Mouse (Mus musculus): ENCODE results near the gene Ruvbl2. TPM values are rescaled to one million over a fixed set of nuclear protein-coding genes. Genes with fewer than 3 reads are reported as not detected.
A peak's percentile ranks its signal among the peaks of the same experiment; 100 is the strongest.
"Not testable (repeated sequence)": the region's sequence is repeated elsewhere in the genome, so short reads cannot be mapped to it uniquely, and the experiment has no call there.

The Ruvbl2 gene
- total RNA-seq (2017) = 149 and 177 TPM in 2 replicates

GRCm38 (mm10) chr7:45437521-45438276, at the start of gene Ruvbl2:
Gene Ruvbl2, minus strand, starts transcription at chr7:45438096.
- no peak for ATAC-seq (replicated peaks; ENCODE audit: low read depth, poor library complexity, severe bottlenecking)

DNA sequence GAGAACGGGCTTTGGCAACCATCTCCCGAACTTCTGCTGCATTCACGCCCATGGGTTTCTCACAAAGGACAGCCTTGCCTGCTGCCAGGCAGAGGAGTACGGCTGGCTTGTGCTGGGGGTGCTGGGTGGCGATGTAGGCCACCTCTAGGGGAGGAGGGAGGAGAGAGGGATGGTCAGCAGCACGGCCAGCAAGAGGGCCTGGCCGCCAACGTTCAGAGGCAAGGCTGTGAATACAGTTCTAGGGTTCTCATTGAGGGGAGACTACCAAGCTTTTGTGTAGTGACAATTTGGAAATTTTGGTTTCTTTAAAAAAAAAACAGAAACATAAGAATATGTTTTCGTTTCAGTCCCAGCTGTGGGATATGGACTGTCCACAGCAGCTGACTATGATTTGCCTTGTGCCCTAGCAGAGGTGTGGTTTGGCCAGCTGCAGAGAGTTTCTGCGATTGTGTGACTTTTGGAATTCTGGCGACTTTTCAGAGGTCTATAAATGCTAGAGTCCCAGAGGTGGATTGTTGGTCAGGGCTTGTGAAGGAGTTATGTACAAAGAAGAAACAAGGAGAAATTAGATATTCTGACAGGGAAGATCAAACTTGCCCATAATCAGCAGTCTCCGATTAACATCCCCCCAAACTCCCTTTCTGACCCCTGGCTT, 49.0 kb upstream of the Ruvbl2 start, which contains the start of gene Gm45808:
TSS of gene Gm45808 (minus strand) at position 51 of the 655 bp plus-strand sequence.
- no peak for ATAC-seq (replicated peaks; ENCODE audit: low read depth, poor library complexity, severe bottlenecking)

DNA sequence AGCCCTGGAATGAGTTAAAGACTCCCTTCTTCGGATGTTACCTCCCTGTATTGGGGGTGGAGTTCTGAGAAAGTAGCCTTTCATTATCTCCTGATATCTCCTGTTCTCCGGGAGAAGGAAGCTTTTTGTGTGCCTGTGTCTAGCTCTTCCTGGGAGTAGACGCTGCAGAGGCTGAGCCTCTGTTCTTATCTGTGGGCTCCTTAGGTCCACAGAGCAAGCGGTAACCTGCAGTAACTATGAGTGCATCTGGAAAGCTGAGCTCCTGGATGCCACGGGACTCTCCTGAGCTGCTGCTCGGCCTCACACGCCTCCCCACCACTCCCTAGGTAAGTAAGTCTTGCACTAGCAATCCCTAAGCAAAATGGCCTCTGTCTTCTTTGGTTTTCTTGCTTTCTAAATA, 48.3 kb upstream of the Ruvbl2 start:
- ATAC-seq (replicated peaks; ENCODE audit: low read depth, poor library complexity, severe bottlenecking) = no peak

- not testable (repeated sequence) for ATAC-seq (replicated peaks; ENCODE audit: low read depth, poor library complexity, severe bottlenecking)
Observed at GRCm38 (mm10) chr7:45484985-45485384, 47.1 kb upstream of the Ruvbl2 start.

DNA sequence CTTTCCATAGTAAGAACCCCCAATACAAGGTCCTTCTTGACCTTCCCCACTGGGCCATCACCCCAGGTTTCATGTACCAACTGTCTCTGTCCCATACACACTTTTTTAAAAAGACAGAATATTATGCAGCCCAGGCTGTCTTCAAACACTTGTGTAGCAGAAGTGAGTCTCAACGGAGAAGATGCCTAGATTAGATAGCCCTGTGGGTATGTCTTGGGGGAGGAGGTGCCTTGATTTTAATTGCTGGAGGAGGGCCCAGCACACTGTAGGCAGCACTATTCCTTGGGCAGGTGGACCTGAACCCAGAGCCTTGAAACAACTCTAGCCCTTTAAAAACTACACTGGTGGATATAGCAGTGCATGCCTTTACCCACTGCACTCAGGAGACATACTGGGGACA, 44.3 kb upstream of the Ruvbl2 start:
- no peak for ATAC-seq (replicated peaks; ENCODE audit: low read depth, poor library complexity, severe bottlenecking)

DNA sequence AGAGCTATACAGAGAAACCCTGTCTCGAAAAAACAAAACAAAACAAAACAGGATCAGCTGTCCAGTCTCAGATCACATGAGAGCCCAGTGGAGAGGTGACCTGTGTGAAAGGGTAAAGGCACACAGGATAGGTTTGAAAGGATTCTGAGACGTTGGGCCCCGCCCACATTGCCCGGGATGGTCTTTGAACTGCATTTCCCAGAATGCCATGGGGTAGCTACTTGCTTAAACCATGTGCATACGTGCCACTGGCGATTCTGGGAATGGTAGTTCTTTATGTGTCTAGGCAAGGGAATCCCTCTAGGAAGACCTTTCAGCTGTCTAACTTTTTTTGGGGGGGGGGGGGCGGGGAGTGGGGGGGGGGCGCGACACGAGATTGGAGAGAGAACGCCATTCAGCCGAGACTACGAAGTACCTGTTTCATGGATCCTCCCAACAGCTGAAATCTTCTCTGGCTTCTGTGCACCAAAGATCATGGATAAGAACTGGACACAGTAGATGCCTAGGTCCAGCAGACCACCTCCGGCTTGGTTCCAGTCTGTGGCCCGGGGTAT, 43.6 kb upstream of the Ruvbl2 start, which contains the start of gene Tulp2:
TSS of gene Tulp2 (plus strand) at position 504 of the 554 bp plus-strand sequence.
- ATAC-seq (replicated peaks; ENCODE audit: low read depth, poor library complexity, severe bottlenecking) = peak; percentile 90

DNA sequence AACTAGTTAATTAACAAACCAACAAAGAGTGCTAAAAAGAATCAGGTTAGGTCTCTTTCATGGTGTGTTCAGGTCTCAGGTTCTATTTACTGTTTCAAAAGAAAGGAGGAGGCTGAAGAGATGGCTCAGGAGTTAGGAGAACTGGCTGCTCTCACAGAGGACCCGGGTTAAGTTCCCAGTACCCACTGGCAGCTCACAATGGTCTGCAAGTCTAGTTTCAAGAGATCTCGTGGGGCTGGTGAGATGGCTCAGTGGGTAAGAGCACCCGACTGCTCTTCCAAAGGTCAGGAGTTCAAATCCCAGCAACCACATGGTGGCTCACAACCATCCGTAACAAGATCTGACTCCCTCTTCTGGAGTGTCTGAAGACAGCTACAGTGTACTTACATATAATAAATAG, 42.4 kb upstream of the Ruvbl2 start:
- not testable (repeated sequence) for ATAC-seq (replicated peaks; ENCODE audit: low read depth, poor library complexity, severe bottlenecking)

DNA sequence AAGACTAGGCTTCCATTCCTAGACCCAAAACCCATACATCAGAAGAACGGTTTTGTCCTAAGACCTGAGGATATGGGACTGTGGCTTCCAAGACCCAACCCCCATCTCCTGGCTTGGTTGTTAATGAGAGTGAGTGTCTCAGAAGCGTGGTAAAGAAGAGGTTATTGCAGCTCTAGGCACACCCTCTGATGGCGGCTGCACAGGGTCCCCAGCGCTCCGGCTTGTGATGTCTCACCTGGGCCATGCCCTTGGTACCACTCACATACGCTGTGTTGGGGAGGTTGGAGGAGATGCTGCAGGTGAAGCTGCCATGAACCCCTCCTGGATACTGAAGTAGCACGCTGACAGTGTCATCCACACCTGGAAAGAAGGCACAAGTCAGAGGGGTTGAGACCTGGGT, 40.9 kb upstream of the Ruvbl2 start:
- no peak for ATAC-seq (replicated peaks; ENCODE audit: low read depth, poor library complexity, severe bottlenecking)

DNA sequence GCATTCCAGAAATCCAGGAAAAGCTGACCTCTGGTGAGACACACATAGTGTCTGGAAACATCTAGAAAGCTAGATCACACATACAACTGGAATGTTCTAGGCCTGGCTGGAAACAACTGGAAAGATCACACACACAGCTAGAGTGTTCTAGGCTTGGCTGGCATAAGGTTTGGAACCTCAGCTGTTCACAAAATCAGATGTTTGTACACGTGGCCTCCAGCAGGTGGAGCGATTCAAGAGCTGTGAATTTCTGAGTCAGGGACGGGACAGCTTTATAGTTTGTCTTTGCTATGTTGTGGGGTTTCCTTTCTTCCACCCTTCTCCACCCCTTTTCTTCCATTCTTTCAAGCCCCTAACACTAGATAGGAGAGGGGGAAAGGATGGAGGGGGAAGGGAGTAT, 39.1 kb upstream of the Ruvbl2 start:
- peak; percentile 71; the same call in 1 of the 2 replicates for ATAC-seq (replicated peaks; ENCODE audit: low read depth, poor library complexity, severe bottlenecking)

DNA sequence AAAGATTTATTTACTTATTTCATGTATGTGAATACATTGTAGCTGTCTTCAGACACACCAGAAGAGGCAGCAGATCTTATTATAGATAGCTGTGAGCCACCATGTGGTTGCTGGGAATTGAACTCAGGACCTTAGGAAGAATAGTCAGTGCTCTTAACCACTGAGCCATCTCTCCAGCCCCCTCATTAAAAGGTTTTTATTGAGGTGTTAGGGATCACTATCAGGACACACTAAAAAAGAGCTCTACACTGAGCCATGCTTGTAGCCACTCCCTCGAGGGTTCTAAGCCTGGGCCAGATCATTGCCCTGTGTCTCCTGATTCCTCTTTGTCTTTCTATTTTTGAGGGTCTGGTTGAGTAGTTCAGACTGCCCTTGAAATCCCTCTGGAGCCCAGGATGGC, 38.6 kb upstream of the Ruvbl2 start:
- ATAC-seq (replicated peaks; ENCODE audit: low read depth, poor library complexity, severe bottlenecking) = no peak

- no peak for ATAC-seq (replicated peaks; ENCODE audit: low read depth, poor library complexity, severe bottlenecking)
Observed at GRCm38 (mm10) chr7:45475291-45475969, 37.5 kb upstream of the Ruvbl2 start.

DNA sequence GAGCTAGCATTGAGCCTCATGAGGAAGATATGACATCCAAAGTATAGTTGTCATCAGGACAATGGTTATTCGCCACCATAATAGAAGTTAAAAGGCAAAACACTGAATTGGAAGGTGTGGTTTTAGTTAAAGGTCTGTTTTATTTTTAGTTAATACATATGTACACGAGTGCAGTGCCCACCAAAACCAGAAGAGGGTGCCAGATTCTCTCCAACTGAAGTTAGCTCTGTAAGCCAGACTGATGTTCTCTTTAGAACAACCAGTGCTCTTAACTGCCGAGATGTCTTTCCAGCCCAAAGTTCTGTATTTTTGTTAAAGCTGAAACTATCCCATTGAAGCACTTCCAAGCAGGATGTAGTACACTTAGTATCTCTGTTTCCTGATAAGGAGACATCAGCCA, 33.0 kb upstream of the Ruvbl2 start:
- ATAC-seq (replicated peaks; ENCODE audit: low read depth, poor library complexity, severe bottlenecking) = peak; percentile 63

DNA sequence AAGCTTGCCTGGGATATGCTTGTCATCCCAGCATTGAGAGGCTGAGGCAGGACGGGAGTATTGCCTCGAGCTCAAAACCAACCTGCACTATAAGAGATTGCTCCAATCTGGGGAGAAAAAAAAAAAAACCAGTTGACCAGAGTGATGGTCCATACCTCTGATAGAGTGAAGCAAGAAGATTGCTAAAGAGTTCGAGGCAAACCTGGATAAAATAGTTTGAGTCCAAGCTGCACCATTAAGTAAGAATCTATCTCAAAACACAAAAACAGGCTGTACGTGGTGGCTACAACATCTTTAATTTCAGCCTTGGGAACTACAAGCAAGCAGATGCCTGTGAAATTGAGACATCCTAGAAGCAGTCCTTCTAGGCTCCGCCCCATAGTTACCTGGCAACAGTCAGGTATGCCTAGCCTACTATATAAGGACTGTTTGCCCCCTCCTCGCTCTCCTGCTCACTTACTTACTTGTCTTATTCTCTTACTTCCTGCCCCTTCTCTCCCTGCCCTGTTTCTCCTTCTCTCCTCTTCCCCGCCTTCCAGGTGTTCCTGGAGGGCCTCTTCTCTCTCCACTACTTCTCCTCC, 29.3 kb upstream of the Ruvbl2 start:
- no peak for ATAC-seq (replicated peaks; ENCODE audit: low read depth, poor library complexity, severe bottlenecking)

GRCm38 (mm10) chr7:45466283-45467089, 28.6 kb upstream of the Ruvbl2 start, which contains the start of gene Bax:
Gene Bax, minus strand, starts transcription at chr7:45466898.
- peak; percentile 82 for ATAC-seq (replicated peaks; ENCODE audit: low read depth, poor library complexity, severe bottlenecking)

DNA sequence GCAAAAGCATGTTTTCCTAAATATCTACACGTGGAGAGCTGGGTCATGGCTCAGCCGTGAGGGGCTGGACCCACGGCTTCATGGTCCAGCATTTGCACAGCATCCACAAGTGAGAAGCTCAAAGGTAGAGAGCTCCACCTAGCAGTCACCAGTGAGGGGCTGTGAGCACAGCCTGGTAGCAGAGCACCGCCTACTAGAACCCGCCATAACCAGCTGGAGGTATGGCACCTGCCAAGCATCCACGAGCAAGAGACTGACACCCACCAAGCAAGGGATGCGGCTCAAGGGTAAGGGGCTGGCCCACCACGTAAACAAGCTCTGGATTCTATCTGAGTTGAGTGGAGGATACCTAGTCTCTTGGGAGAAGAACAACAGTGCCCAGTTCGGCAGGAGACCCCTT, 27.7 kb upstream of the Ruvbl2 start:
- no peak for ATAC-seq (replicated peaks; ENCODE audit: low read depth, poor library complexity, severe bottlenecking)

- ATAC-seq (replicated peaks; ENCODE audit: low read depth, poor library complexity, severe bottlenecking) = no peak
Observed at GRCm38 (mm10) chr7:45465112-45465511, 27.2 kb upstream of the Ruvbl2 start.

- no peak for ATAC-seq (replicated peaks; ENCODE audit: low read depth, poor library complexity, severe bottlenecking)
Observed at GRCm38 (mm10) chr7:45463987-45464778, 26.3 kb upstream of the Ruvbl2 start.

DNA sequence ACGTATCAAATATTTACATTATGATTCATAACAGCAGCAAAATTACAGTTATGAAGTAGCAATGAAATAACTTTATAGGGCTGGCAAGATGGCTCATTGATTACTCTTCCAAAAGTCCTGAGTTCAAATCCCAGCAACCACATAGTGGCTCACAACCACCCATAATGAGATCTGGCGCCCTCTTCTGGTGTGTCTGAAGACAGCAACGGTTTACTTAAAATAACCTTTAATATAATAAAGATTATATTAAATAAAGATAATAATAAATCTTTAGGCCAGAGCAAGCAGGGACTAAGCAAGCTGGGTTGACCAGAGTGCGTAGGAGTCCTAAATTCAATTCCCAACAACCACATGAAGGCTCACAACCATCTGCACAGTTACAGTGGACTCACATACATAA, 25.0 kb upstream of the Ruvbl2 start:
- ATAC-seq (replicated peaks; ENCODE audit: low read depth, poor library complexity, severe bottlenecking) = not testable (repeated sequence)

DNA sequence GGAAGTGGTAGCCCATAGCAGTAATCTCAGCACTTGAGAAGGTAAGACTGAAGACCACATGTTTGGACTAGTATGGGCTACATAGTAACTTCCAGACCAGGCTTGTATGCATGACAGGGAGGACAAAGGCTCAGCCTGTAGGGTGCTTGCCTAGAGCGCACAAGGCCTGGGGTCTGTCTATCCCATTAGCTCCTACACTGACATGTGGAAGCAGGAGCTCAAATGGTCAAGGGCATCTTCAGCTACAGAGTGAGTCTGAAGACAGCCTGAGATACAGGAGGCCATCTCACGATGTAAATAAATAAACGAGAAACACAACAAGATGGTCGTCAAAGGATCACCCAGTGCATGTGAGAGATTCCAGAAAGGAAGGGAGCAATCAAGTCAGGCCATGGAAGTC, 24.4 kb upstream of the Ruvbl2 start:
- ATAC-seq (replicated peaks; ENCODE audit: low read depth, poor library complexity, severe bottlenecking) = no peak
